Mouse (Mus musculus) gonadal fat pad, adult 2 months (tissue): Measurements from ENCODE around the gene Xrcc2. TPM values are rescaled to one million over a fixed set of nuclear protein-coding genes. Genes with fewer than 3 reads are reported as not detected.
A peak's percentile ranks its signal among the peaks of the same experiment; 100 is the strongest.
"Not testable (repeated sequence)": the region's sequence is repeated elsewhere in the genome, so short reads cannot be mapped to it uniquely, and the experiment has no call there.

Experiments
- DNase-seq: peaks from one replicate; pipeline ENCODE4 v3.0.0-alpha.2; 2012; ENCODE audit warnings: low read depth
- polyA plus RNA-seq: library from polyadenylated mRNA; depleted of rRNA; stranded (reverse); fragments of >200 nt; gene quantifications from 2 replicates; pipeline ENCODE4 v1.2.3, GENCODE M21; 2012; rRNA removed

Gene Xrcc2
- 3.7 and 5.3 TPM in 2 replicates for polyA plus RNA-seq

- no peak for DNase-seq
Measured at GRCm38 (mm10) chr5:25705567-25706349, at the start of gene Xrcc2. Gene Xrcc2, minus strand, starts transcription at chr5:25705825.

- no peak for DNase-seq
Measured at GRCm38 (mm10) chr5:25754236-25754766, 48.7 kb upstream of the Xrcc2 start.

GRCm38 (mm10) chr5:25753556-25754235 lies 48.1 kb upstream of the Xrcc2 start:
- no peak for DNase-seq

GRCm38 (mm10) chr5:25752862-25753261 lies 47.2 kb upstream of the Xrcc2 start:
- no peak for DNase-seq

DNA sequence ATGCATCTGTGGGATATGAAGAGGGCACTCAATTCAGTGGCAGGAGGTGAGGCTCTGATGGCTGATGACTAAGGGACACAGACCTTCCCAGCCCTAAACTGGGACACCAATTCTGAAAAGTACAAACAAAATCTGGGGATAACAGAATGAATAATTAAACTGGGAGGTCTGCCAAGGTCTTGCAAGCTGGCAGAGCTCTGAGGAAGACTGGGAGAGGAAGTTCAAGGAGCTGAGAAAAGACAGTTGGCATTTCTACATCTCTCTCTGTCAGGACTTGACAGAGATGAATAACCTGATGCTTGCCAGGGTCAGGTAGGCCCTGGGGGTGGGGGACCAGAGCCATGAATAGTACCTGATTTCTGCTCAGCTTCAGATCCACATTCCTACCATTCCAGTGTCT lies 45.9 kb upstream of the Xrcc2 start:
- peak; percentile 52 for DNase-seq

GRCm38 (mm10) chr5:25748613-25749012 lies 43.0 kb upstream of the Xrcc2 start:
- DNase-seq, result no peak

DNA sequence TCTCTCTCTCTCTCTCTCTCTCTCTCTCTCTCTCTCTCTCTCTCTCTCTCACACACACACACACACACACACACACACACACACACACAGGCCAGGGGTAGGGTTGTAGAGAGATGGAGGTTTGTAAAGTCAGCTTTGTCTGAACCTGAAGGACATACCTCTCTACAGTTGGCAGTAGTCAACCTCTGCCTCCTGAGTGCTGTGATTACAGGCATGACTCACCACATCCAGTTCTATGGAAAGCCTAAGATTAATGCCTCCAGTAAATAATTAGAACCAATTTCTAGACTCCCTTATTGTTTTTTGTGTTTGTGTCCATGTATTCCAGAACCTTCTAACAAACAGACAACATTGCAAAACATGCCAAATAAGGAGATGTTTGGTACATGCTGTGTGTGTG lies 42.3 kb upstream of the Xrcc2 start:
- no peak for DNase-seq

- not testable (repeated sequence) for DNase-seq
Measured at GRCm38 (mm10) chr5:25738902-25739301, 33.3 kb upstream of the Xrcc2 start.

GRCm38 (mm10) chr5:25738448-25738847 lies 32.8 kb upstream of the Xrcc2 start:
- DNase-seq, result no peak

- DNase-seq, result no peak
Measured at GRCm38 (mm10) chr5:25735861-25736260, 30.2 kb upstream of the Xrcc2 start.

DNA sequence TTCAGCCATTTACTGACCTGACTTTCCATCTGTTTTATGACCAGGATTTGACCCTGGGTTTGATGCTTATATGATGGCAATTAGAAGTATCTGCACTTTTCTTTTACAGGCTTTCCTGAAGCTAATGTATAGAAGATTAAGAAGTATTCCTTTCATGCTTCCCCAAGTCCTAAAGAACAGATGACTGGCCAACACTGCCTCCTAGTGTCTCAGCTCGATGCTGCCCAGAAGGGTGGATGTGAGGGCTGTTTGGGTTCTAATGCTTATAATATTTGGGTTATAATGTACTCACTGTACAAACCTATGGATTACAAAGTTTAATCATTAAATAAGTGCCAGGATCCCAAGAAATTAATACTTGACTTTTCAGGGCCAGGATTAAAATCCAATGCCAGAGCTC lies 28.7 kb upstream of the Xrcc2 start:
- DNase-seq, result no peak

DNA sequence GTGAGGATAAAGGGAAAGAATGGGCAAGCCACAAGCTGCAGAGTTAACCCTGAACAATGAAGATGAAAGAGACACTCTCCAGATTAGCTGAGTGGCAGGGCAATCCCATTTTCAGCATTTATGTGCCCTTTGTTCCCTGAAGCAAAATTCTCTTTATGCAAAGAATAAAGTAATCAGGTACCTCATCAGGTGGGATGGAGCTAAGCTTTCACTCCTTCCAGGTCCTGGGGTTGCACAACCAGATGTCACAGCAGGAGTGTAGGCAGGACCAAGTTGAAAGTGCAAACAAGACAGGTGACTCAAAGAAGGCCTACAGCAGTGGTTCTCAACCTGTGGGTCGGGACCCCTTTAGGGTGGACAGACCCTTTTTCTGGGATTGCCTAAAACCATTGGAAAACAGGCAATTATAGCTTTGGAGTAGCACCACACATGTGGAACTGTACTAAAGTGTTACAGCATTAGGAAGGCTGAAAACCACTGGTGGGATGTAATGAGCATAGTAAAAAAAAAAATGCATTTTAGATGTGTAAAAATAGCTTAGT lies 18.6 kb upstream of the Xrcc2 start:
- peak; percentile 76 for DNase-seq

GRCm38 (mm10) chr5:25723016-25723415 lies 17.4 kb upstream of the Xrcc2 start:
- no peak for DNase-seq

DNA sequence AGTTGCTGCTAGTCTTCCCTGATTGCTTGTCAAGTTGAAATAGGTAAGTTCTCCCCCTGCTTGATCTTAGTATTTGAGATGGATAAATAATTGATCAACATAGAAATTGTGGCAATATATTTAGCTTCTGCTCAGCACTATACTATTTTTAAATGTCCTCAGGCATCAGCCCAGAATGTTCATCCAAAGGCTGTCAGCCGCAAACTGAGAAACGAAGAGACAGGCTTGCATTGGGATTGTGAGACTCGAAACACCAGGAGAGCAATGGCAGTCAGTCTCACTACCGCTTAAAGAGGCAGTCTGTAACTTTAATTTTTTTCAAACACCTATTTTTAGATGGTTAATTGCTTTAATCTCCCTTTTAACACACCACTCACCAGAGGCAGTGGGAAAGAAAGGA lies 13.8 kb upstream of the Xrcc2 start:
- DNase-seq, result no peak

DNA sequence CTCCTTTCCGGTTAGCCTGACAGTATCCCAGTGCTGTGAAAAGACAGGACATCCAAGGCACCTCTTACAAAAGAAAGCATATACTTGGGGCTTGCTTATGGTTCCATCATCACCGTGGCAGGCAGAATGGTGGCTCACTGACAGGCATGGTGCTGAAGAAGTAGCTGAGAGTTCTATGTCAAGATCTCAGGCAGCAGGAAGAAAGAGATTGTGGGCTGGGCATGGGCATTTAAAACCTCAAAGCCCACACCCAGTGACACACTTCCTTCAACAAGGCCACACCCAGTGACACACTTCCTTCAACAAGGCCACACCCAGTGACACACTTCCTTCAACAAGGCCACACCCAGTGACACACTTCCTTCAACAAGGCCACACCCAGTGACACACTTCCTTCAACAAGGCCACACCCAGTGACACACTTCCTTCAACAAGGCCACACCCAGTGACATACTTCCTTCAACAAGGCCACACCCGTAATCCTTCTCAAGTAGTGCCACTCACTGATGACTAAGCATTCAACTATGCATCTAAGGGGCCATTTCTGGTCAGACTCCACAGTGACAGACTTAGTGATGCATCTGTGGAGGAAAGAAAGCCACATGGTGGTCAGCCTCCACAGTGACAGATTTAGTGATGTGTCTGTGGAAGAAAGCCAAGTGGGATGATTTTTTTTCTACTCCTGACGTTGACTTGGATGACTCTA lies 7.5 kb upstream of the Xrcc2 start:
- not testable (repeated sequence) for DNase-seq

- no peak for DNase-seq
Measured at GRCm38 (mm10) chr5:25704702-25705566, 691 bp downstream of the Xrcc2 start.

DNA sequence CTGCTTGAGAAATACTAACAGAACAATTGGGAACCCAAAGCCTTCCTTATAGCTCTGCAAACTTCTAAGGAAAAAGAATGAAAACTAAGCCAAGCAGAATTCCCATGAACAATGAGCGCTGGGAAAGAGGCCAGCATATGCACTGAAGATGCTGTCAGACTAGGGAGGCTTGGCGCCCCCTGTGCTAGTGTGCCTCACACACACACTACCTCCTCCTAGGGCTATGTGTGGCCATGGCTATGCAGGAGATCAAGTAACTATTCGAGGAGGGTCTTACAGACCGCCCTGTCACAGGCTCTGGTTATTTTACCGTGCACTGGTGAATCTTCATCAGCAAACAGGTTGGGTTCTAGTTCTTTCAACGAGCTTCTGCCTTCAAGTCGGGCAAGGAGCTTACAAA lies 7.7 kb downstream of the Xrcc2 start:
- DNase-seq, result no peak

DNA sequence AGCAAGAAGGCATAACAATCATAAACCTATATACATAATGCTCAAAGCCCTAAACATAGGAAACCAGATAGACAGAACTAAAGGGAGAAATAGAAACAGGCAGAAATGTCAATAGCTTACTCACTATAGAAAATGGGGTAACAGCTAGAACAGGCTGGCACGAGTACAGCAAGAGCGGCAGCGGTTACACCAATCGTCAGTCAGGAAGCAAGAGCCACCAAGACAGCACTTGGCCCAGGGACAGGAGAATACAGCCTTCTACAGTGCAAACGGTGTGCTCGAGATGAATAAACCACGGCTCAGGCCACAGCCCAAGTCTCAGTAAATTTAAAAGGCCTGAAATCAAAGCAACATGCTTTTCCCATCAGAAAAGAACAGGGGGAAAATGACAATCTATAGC lies 9.4 kb downstream of the Xrcc2 start:
- DNase-seq, result no peak

GRCm38 (mm10) chr5:25695786-25696185 lies 9.8 kb downstream of the Xrcc2 start:
- no peak for DNase-seq

DNA sequence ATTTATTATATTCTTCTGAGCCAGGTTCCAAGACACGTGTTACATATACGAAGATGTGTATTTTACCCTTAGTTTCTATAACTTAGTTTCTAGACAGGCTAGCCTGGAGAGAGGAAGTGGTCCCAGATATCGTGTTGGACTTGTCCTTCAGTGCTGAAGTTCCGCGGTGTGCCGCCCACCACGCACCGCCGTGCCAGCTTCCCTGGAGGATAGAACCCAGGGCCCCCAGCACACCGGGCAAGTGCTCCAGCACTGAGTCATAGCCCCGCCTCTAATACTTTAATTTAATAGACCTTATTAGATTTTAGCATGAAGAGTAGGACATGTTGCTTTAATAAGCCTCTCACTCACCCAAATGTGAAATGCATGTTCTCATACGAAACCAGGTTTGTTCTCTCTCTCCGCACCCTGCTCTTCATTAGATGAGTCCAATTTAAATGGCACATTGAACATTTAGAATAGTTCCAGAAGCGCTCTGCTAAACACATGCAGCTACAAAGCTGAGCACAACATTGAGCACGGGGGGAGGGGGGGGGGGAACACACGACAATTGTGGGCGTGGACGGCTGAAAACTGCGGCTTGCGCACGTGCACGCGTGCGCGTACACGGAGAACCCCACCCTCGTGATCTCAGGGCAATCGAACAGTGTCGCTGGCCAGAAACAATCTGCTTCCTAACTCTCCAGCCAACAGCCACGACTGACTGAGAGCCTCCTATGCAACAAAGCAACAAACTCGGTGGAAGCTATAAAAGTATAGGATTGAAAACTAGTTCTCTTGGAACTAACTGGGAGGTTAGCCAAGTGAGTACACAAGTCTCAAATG lies 33.7 kb downstream of the Xrcc2 start:
- no peak for DNase-seq
